Mouse (Mus musculus): ENCODE results near the gene Mgmt. TPM values are rescaled to one million over a fixed set of nuclear protein-coding genes. Genes with fewer than 3 reads are reported as not detected.

Mgmt gene
- total and polyA plus RNA-seq, 2 experiments from 2014 or later = 0.66 to 1.3 TPM

- Histone ChIP-seq H3K4me2 (ENCODE audit: low read depth, low read length, poor library complexity, severe bottlenecking) (no peak overlapping the region), H3K9me3 (ENCODE audit: low read length) (no peaks in the 10 kb centered on the region), H3K36me3 (ENCODE audit: insufficient read depth, low read length) (no peaks in the 10 kb centered on the region), H3K9ac (replicated peaks; ENCODE audit: low read length, poor library complexity, severe bottlenecking) (no peak overlapping the region), H3K4me3 (ENCODE audit: low read depth, low read length) (no peak overlapping the region), H3K27me3 (ENCODE audit: insufficient read depth, low read length) (no peaks in the 10 kb centered on the region), H3K4me1 (ENCODE audit: insufficient read depth, low read length) (no peaks in the 10 kb centered on the region; the same call in 1 of the 2 replicates), H3K27ac (ENCODE audit: low read depth, low read length) (no peak overlapping the region)
- no peak for TF ChIP-seq CTCF (IDR thresholded peaks at IDR 0.05)
- DNase-seq (ENCODE audit: low spot score) = no peak
- no peak for ATAC-seq (ENCODE audit: low FRiP score)
- WGBS = 93% methylated on average over 3 of the region's 3 CpGs
These were observed 39.0 kb downstream of the Mgmt start for GRCm38 (mm10) chr7:136933367-136933766.

DNA sequence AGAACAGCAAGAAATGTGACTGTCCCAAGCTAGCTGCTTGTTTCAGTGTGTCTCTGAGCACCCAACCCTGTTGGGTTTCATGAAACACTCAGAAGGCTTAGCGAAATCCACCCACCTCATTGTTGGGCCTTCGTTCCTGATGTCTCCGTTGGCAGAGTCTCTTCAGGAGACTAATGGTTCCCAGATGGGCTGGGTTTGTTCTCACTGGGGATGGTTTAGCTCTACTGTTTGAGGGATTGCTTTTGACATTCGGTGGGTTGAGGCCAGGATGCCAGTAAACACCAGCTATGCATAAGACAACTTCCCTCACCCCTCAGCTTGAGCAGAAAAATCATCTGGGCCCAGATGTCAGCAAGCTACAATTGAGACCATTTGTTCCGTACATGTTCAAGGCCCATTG, 39.9 kb downstream of the Mgmt start:
- Histone ChIP-seq H3K27me3 (ENCODE audit: insufficient read depth, low read length) (no peaks in the 10 kb centered on the region), H3K9ac (replicated peaks; ENCODE audit: low read length, poor library complexity, severe bottlenecking) (no peak overlapping the region), H3K4me3 (ENCODE audit: low read depth, low read length) (no peak overlapping the region), H3K27ac (ENCODE audit: low read depth, low read length) (no peak overlapping the region), H3K4me1 (ENCODE audit: insufficient read depth, low read length) (no peaks in the 10 kb centered on the region), H3K4me2 (ENCODE audit: low read depth, low read length, poor library complexity, severe bottlenecking) (no peak overlapping the region), H3K36me3 (ENCODE audit: insufficient read depth, low read length) (no peaks in the 10 kb centered on the region), H3K9me3 (ENCODE audit: low read length) (no peaks in the 10 kb centered on the region)
- TF ChIP-seq CTCF (IDR thresholded peaks at IDR 0.05) = no peak
- DNase-seq (ENCODE audit: low spot score) (no peak), ATAC-seq (ENCODE audit: low FRiP score) (no peak)
- WGBS = 89% methylated on average over 5 of the region's 5 CpGs

GRCm38 (mm10) chr7:136934784-136935183, 40.4 kb downstream of the Mgmt start:
- Histone ChIP-seq H3K9ac (replicated peaks; ENCODE audit: low read length, poor library complexity, severe bottlenecking) (no peak overlapping the region), H3K36me3 (ENCODE audit: insufficient read depth, low read length) (no peaks in the 10 kb centered on the region), H3K27me3 (ENCODE audit: insufficient read depth, low read length) (no peaks in the 10 kb centered on the region), H3K4me3 (ENCODE audit: low read depth, low read length) (no peak overlapping the region), H3K4me1 (ENCODE audit: insufficient read depth, low read length) (no peaks in the 10 kb centered on the region), H3K27ac (ENCODE audit: low read depth, low read length) (no peak overlapping the region), H3K4me2 (ENCODE audit: low read depth, low read length, poor library complexity, severe bottlenecking) (no peak overlapping the region), H3K9me3 (ENCODE audit: low read length) (no peaks in the 10 kb centered on the region)
- no peak for TF ChIP-seq CTCF (IDR thresholded peaks at IDR 0.05)
- no peak for ATAC-seq (ENCODE audit: low FRiP score)
- WGBS = 87% methylated on average over 7 of the region's 7 CpGs
- DNase-seq (ENCODE audit: low spot score) = no peak

DNA sequence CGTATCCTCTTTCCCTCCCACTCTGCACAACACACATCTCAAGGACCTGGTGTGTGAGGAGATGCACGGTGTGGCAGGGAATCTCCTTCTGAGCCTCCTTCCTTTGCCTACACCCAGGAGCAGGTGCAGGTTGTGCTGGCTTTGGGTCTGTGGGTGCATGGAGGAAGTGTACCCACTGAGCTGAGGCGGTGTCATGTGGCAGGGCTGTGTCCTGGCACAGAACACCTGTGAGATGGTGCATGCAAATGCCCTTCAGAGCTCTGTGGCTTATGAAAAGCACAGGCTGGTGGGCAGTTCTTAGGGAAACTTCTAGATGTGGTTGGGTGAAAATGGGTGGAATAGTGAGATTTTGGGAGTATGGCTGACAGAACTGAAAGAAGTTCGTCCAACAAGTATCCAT, 44.0 kb downstream of the Mgmt start:
- Histone ChIP-seq H3K4me2 (ENCODE audit: low read depth, low read length, poor library complexity, severe bottlenecking) (no peak overlapping the region), H3K4me1 (ENCODE audit: insufficient read depth, low read length) (no peaks in the 10 kb centered on the region), H3K36me3 (ENCODE audit: insufficient read depth, low read length) (no peaks in the 10 kb centered on the region), H3K27me3 (ENCODE audit: insufficient read depth, low read length) (no peaks in the 10 kb centered on the region), H3K9me3 (ENCODE audit: low read length) (no peaks in the 10 kb centered on the region), H3K4me3 (ENCODE audit: low read depth, low read length) (no peak overlapping the region), H3K27ac (ENCODE audit: low read depth, low read length) (no peak overlapping the region), H3K9ac (replicated peaks; ENCODE audit: low read length, poor library complexity, severe bottlenecking) (no peak overlapping the region)
- no peak for TF ChIP-seq CTCF (IDR thresholded peaks at IDR 0.05)
- ATAC-seq (ENCODE audit: low FRiP score) = no peak
- no peak for DNase-seq (ENCODE audit: low spot score)
- WGBS = 90% methylated on average over 4 of the region's 4 CpGs

GRCm38 (mm10) chr7:136942414-136942813, 48.0 kb downstream of the Mgmt start:
- H3K4me3 ChIP-seq (ENCODE audit: low read depth, low read length) = no peak overlapping the region
- 0 out of 2 replicates have a peak, but pooled peaks cover 3% of the 10 kb centered on the region for H3K27me3 ChIP-seq (ENCODE audit: insufficient read depth, low read length)
- DNase-seq (ENCODE audit: low spot score) (no peak), ATAC-seq (ENCODE audit: low FRiP score) (no peak)
- no peak overlapping the region for H3K4me2 ChIP-seq (ENCODE audit: low read depth, low read length, poor library complexity, severe bottlenecking)
- no peaks in the 10 kb centered on the region for H3K36me3 ChIP-seq (ENCODE audit: insufficient read depth, low read length)
- H3K9ac ChIP-seq (replicated peaks; ENCODE audit: low read length, poor library complexity, severe bottlenecking) = no peak overlapping the region
- 96% methylated on average over 2 of the region's 2 CpGs for WGBS
- H3K27ac ChIP-seq (ENCODE audit: low read depth, low read length) = no peak overlapping the region
- no peak for TF ChIP-seq CTCF (IDR thresholded peaks at IDR 0.05)
- no peaks in the 10 kb centered on the region for H3K4me1 ChIP-seq (ENCODE audit: insufficient read depth, low read length)
- H3K9me3 ChIP-seq (ENCODE audit: low read length) = no peaks in the 10 kb centered on the region

DNA sequence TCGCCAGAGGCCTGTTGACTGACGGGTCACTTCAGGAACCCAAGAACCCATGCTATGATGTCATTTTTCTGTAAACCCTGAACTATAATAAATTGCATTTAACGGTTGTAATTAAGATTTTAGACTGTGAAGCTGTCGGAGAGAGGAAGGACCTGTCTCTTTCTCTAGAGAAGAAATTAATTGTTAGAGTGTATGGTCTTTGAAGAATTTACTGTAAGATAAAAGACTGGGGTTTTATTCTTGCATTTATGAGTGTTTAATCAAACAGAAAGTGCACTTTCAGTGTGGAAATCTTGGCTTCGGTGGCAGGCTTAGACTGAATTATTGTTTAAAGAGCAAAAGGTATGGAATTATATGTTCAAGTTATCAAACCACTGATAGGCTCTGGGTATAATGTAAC, 49.5 kb downstream of the Mgmt start:
- Histone ChIP-seq H3K9ac (replicated peaks; ENCODE audit: low read length, poor library complexity, severe bottlenecking) (no peak overlapping the region), H3K4me1 (ENCODE audit: insufficient read depth, low read length) (no peaks in the 10 kb centered on the region), H3K4me2 (ENCODE audit: low read depth, low read length, poor library complexity, severe bottlenecking) (no peak overlapping the region), H3K9me3 (ENCODE audit: low read length) (no peaks in the 10 kb centered on the region), H3K27me3 (ENCODE audit: insufficient read depth, low read length) (0 out of 2 replicates have a peak, but pooled peaks cover 3% of the 10 kb centered on the region), H3K27ac (ENCODE audit: low read depth, low read length) (no peak overlapping the region), H3K36me3 (ENCODE audit: insufficient read depth, low read length) (no peaks in the 10 kb centered on the region), H3K4me3 (ENCODE audit: low read depth, low read length) (no peak overlapping the region)
- ATAC-seq (ENCODE audit: low FRiP score) = no peak
- 81% methylated on average over 5 of the region's 5 CpGs for WGBS
- TF ChIP-seq CTCF (IDR thresholded peaks at IDR 0.05) = no peak
- DNase-seq (ENCODE audit: low spot score) = no peak
